Mouse (Mus musculus): ENCODE data around the gene Gm2888. TPM values are rescaled to one million over a fixed set of nuclear protein-coding genes. Genes with fewer than 3 reads are reported as not detected.

Gene Gm2888
- not detected for total RNA-seq (2023)

GRCm38 (mm10) chr14:3029702-3030101 lies at the start of gene Gm2888:
Gene Gm2888, plus strand, starts transcription at chr14:3030002.

GRCm38 (mm10) chr14:3048727-3049512 lies 19.1 kb downstream of the Gm2888 start, which contains the start of gene Gm2897:
Gene Gm2897, plus strand, starts transcription at chr14:3049285.

Other genes starting within 250 kb of the Gm2888 start
- gene Gm2897, start 19.3 kb downstream of the Gm2888 start, total RNA-seq (2023), result not detected
- not detected for gene Gm10340, start 104.0 kb downstream of the Gm2888 start, total RNA-seq (2023)
- gene Gm5795, start 158.3 kb downstream of the Gm2888 start, total RNA-seq (2023), result not detected
- gene D830030K20Rik, start 178.5 kb downstream of the Gm2888 start, total RNA-seq (2023), result not detected